Mouse (Mus musculus) frontal cortex, postnatal 10 days (tissue): Measurements from ENCODE around the gene Wdr83.
A peak's percentile ranks its signal among the peaks of the same experiment; 100 is the strongest.

Source experiments
- DNase-seq, 2 experiments: peaks; one replicate each; pipeline ENCODE4 v3.0.0; 2022; ENCODE audit warnings: low spot score in 2 of 2, mixed read lengths in 1 of 2

Wdr83 gene

DNA sequence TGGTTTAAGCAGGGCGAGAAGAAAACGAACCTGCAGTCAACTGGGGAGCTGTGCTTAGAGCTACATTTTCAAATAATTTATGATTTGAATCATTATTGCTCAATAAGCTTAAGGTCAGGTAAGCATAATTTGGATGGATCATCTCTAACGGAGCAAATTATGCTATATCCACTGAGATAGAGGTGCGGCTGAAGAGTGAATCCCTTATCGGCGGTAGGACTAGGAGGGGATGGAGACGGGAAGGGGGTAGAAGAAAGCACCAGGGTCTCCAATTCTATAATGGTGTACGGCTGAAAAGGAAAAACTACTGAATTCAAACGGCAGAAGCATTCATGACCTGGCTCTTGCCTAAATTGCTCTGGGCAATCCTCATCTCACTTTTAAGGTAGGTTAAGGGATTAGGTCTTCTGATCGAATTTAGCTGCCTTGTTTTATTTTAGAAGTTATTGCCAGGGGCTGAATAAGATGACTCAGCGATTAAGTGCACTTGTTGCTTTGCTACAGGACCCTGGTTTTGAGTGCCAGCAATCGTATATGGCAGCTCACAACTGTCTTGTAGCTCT is 45.9 kb downstream of the Wdr83 start:
- no peak for DNase-seq

DNA sequence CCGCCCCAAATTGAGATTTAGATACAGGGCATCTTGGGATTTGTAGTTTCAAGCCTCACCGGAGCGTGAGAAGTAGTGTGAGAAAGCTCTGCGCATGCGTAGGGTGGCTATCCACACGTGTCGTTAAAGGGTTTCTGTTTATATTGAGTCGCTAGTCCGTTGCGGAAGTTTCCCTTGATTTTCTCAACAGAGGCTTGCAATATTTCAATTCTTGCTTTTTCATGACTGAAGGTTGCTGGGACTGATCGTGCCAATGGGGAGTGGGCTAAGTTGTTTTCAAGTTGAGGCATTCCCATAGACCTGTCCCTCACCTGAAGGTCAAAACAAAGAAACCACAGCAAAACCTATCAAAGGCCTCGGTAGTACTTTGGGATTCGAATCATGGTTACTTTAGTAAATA is 46.3 kb downstream of the Wdr83 start:
- peak; percentile 67 for DNase-seq

GRCm38 (mm10) chr8:85033867-85034266 is 47.2 kb downstream of the Wdr83 start:
- DNase-seq, result no peak

DNA sequence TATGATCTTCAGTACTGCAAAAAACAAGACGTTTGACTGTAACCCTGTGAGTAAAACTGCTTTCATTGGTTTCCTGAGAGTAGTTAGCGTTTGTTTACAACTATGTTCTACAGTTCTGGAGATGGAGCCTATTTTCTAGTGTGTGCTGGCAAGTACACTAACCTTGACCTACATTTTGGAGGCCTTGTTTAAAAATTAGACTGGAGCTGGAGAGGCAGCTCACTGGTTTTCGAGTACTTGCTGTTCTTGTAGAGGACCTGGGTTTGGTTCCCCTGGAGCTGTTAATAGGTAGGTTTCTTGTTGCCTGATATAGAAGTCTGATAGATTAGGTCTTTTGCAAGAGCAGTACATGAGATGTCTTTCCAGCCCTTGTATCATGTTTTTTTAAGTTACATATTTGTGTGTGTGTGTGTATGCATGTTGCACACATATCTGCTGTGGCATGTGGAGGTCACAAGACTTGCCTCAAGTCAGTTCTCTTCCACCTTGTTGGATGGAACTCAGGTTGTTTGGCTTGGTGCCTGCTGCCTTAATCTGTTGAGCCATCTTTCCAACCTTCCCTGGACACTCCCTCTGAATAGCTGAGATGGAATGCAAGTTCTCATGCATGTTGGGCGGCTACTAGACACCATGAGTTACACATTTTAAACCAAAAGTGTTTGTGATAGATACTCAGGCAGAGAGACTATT is 48.3 kb downstream of the Wdr83 start:
- no peak for DNase-seq

DNA sequence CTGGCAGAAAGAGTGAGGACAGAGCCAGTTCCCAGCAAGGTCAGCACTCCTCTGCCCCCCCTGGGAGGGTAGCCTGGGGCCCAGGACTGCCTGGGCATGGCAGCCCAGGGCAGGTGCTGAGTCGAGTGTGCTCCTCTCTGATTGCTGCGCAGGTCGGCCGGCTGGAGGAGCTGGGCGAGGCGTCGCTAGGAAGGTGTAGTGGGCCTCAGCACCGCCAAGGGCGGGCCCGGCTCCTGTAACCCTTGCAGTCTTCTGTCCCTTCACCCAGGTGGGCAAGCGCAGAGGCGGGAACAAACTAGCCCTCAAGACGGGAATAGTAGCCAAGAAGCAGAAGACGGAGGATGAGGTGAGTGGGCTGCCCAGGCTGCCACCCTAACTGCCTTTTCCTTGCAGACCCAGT is 51.8 kb downstream of the Wdr83 start:
- no peak for DNase-seq

GRCm38 (mm10) chr8:85027922-85028321 is 53.2 kb downstream of the Wdr83 start:
- DNase-seq, result no peak

- no peak for DNase-seq
These were observed 53.6 kb downstream of the Wdr83 start for GRCm38 (mm10) chr8:85027516-85027855.

DNA sequence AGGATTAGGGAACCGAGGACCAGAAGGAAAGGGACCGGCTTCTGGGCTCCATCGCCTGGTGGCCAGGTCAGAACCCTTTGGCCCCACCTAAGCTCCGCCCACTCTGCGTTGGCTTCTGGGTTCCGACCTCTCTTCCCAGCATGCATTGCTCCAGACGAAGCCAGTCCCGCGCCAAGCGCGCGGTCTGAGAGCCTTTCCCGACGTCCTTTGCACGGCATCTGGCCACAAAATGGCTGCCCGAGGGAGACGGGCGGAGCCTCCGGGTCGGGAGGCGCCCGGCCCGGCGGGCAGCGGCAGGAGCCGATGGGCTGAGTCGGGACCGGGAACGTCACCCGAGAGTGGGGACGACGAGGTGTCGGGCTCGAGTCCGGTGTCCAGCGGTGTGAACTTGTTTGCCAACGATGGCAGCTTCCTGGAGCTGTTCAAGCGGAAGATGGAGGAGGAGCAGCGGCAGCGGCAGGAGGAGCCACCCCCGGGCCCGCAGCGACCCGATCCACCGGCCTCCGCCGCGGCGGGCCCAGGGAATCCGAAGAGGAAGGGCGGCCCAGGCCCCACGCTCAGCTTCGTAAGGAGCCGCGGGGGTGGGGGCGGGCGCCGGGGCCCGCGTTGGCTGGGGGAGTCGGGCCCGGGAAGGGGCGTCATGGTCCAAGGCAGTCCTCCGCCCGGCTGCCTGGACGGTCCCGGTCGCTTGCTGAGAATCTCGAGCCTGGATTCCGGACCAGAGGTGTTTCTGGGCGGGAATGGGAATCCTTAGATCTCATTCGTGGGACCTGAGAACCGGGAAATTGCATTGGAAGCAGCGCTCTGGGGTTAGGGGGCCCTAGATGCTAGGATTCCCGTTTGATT is 54.2 kb downstream of the Wdr83 start, which contains the start of gene Trir:
Trir (plus strand) TSS at position 154 of the 846 bp plus-strand sequence.
- peak; percentile 90 to 93 for DNase-seq

DNA sequence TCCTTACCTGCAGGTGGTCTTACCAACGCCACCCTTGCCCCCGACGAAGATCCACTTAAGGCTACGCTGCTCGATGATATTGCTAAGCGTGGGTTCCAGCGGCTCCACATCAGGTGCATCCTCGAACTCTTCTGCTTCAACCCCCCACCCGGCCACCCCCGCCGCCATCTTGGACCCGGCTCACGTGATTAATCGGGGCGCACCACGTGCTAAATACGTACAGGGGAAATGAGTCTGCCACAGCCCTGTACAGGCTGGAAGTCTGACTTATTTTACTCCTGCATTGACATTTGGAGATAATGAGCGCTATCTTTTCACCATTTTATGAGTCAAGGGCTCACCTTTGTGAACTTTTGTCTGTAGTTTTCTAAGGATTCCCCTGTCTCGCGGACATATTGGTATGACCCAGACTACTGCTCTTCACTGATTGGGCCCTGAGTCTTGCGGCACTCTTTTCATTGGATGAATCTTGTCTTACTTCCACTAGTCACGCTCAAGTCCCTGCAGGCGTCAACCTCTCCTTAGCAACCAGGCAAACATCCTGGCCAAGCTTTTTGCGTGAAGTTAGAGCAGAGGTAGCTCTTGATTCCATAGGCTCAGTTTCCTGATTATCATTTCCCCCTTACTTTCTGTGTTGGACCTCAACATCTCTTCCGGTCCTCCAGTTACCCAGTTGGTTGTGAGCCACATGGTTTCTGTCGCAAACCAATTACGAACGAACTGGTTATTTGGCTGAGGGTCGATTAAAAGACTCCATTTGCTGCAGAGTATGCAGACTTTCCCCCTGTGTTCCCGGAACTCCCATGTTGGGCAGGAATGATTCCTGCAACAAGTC is 55.8 kb downstream of the Wdr83 start, which contains the start of gene Asna1:
Asna1 (minus strand) TSS at position 184 of the 835 bp plus-strand sequence.
- peak; percentile 78 to 81 for DNase-seq
